Mouse (Mus musculus) stomach, embryonic 16.5 days (tissue): ENCODE measurements around the gene Aifm2. TPM values are rescaled to one million over a fixed set of nuclear protein-coding genes. Genes with fewer than 3 reads are reported as not detected.

ENCODE experiments used
- ATAC-seq: fragments of 200-750 bp; cut with Nextera tagmentation; 2 replicates; pipeline ENCODE4 v1.8.0; 2017; ENCODE audit warnings: moderate number of reproducible peaks, moderate TSS enrichment; ENCODE audit not compliant: insufficient read depth, low FRiP score
- H3K27ac ChIP-seq: fragments of 300-500 bp; sonication (generic); 2 replicates; pipeline ENCODE4 v1.5.1; 2014; ENCODE audit warnings: low read length
- H3K27me3 ChIP-seq: fragments of 300-500 bp; sonication (generic); 2 replicates; pipeline ENCODE4 v1.6.1; 2014; ENCODE audit warnings: low read length, control low read depth, mixed read lengths; ENCODE audit not compliant: control insufficient read depth, insufficient read depth
- H3K36me3 ChIP-seq: fragments of 300-500 bp; sonication (generic); 2 replicates; pipeline ENCODE4 v1.6.1; 2014; ENCODE audit warnings: low read length; ENCODE audit not compliant: control insufficient read depth, insufficient read depth
- H3K4me1 ChIP-seq: fragments of 300-500 bp; sonication (generic); 2 replicates; pipeline ENCODE4 v1.6.1; 2014; ENCODE audit warnings: low read length, control low read depth, mixed read lengths; ENCODE audit not compliant: control insufficient read depth, insufficient read depth
- H3K4me2 ChIP-seq: fragments of 300-500 bp; sonication (generic); 2 replicates; pipeline ENCODE4 v1.6.1; 2014; ENCODE audit warnings: low read depth, low read length, mixed read lengths
- H3K4me3 ChIP-seq: fragments of 300-500 bp; sonication (generic); replicated peaks from 2 replicates; pipeline ENCODE4 v1.5.1; 2014; ENCODE audit warnings: mild to moderate bottlenecking, low read length
- H3K9ac ChIP-seq: fragments of 300-500 bp; sonication (generic); 2 replicates; pipeline ENCODE4 v1.6.1; 2014; ENCODE audit warnings: low read length
- H3K9me3 ChIP-seq: fragments of 300-500 bp; sonication (generic); replicated peaks from 2 replicates; pipeline ENCODE4 v1.6.1; 2016; ENCODE audit warnings: low read length, control low read depth; ENCODE audit not compliant: control insufficient read depth
- WGBS: fragments of 180-500 bp; shearing (Covaris S2); extraction: QIAGEN DNeasy Blood & Tissue Kit; methylation state at CpG from one replicate; pipeline ENCODE4 v1.1.7; 2014; 5-methylcytosine and 5-hydroxymethylcytosine counted together
- microRNA-seq: library from miRNA; unstranded; fragments of <30 nt; microRNA quantifications from one replicate; pipeline ENCODE4, GENCODE M21; 2016
- polyA plus RNA-seq: library from polyadenylated mRNA; unstranded; fragments of >200 nt; fragmentation: Nextera tagmentation; extraction: Ambion mirVana; gene quantifications from 2 replicates; pipeline ENCODE4 v1.2.1, GENCODE M21; 2015

Gene Aifm2
- polyA plus RNA-seq, 1 experiment from 2014 or later, result 16.0 TPM

GRCm38 (mm10) chr10:61781461-61782128 lies 66.5 kb downstream of the Aifm2 start:
- H3K9me3 ChIP-seq, result no peaks in the 10 kb centered on the region
- WGBS, result 31% methylated on average over 8 of the region's 9 CpGs
- H3K27ac ChIP-seq, result peak overlapping the region; percentile 88; the same call in 1 of the 2 replicates
- no peak for ATAC-seq
- no peaks in the 10 kb centered on the region for H3K27me3 ChIP-seq
- no peak overlapping the region for H3K4me3 ChIP-seq
- H3K4me1 ChIP-seq, result peaks cover 9% of the 10 kb centered on the region
- H3K4me2 ChIP-seq, result peak overlapping the region; percentile 81; the same call in 1 of the 2 replicates
- H3K9ac ChIP-seq, result no peak overlapping the region; the same call in 1 of the 2 replicates
- H3K36me3 ChIP-seq, result no peaks in the 10 kb centered on the region

- Histone ChIP-seq H3K27ac (peak overlapping the region; percentile 88), H3K4me1 (peaks cover 12% of the 10 kb centered on the region), H3K36me3 (no peaks in the 10 kb centered on the region), H3K9me3 (no peaks in the 10 kb centered on the region), H3K9ac (peak overlapping the region; percentile 97), H3K4me2 (peak overlapping the region; percentile 81), H3K4me3 (peak overlapping the region; percentile 75), H3K27me3 (no peaks in the 10 kb centered on the region)
- ATAC-seq, result peak; percentile 57
- WGBS, result under 1% methylated on average over 72 of the region's 74 CpGs
These were observed 67.9 kb downstream of the Aifm2 start for GRCm38 (mm10) chr10:61782799-61783611.

DNA sequence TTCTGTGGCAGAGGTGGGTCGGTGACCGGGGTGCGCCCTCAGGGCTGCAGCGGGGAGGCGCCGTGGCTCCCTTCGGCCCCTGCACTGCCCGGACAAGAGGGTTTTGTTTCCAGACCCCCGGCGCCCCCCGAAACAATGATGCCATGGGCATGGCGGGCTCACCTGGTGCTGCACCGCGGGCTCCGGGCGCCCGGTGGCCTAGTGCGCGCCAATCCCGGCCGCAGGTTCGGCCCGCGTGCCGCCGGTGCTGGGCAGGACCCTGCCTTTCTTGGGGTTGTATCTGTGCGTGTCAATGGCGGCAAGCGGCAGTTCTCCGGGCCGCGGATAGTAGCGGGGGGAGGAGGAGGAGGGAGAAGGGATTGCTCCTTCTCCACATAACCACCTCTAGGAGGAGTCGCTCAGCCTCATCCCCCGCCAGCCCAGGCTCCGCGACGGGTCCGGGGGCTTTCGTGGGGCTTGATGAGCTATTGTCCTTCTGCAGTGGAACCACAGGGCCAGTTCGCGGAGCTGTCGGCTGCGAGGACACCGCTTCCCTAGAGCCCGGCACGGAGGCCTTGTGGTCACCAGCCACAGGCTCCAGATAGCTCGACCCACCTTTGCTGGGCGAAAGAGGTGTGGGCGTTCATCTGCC lies 68.7 kb downstream of the Aifm2 start, which contains the start of gene H2afy2:
Gene H2afy2, minus strand, starts transcription at position 527 of the 631 bp plus-strand sequence.
- peak within 1 kb of the TSS; percentile 81 for H3K4me2 ChIP-seq
- no peaks in the 10 kb centered on the region for H3K27me3 ChIP-seq
- peak; percentile 82 for ATAC-seq
- H3K36me3 ChIP-seq, result no peaks in the 10 kb centered on the region
- peak within 1 kb of the TSS; percentile 97 for H3K9ac ChIP-seq
- peak within 1 kb of the TSS; percentile 88 for H3K27ac ChIP-seq
- H3K4me3 ChIP-seq, result peak within 1 kb of the TSS; percentile 75
- peaks cover 12% of the 10 kb centered on the region for H3K4me1 ChIP-seq
- under 1% methylated on average over 50 of the region's 50 CpGs for WGBS
- H3K9me3 ChIP-seq, result no peaks in the 10 kb centered on the region

DNA sequence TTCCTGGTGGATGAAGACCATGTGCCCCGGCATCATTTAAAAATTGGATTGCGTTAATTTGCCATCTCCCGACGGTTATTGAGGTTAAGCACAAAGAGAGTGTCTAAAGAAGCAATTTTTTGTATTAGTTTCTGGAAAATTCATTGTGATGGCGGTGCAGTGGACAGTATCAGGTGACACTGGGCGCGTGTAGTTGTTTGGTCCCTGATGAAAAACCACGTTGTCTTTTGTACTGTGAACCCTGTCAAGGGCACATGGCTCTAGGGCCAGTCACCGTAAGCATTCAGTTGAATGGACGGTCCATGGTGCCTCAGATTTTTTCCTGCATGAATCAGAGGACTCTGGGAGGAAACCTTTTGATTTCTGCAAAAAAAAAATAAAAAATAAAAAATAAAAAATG lies 69.4 kb downstream of the Aifm2 start:
- Histone ChIP-seq H3K27ac (peak overlapping the region; percentile 88; the same call in 1 of the 2 replicates), H3K9ac (peak overlapping the region; percentile 97; the same call in 1 of the 2 replicates), H3K36me3 (no peaks in the 10 kb centered on the region), H3K9me3 (no peaks in the 10 kb centered on the region), H3K27me3 (no peaks in the 10 kb centered on the region), H3K4me3 (peak overlapping the region; percentile 75), H3K4me2 (peak overlapping the region; percentile 81), H3K4me1 (peaks cover 12% of the 10 kb centered on the region)
- ATAC-seq, result no peak
- WGBS, result 28% methylated on average over 10 of the region's 10 CpGs

DNA sequence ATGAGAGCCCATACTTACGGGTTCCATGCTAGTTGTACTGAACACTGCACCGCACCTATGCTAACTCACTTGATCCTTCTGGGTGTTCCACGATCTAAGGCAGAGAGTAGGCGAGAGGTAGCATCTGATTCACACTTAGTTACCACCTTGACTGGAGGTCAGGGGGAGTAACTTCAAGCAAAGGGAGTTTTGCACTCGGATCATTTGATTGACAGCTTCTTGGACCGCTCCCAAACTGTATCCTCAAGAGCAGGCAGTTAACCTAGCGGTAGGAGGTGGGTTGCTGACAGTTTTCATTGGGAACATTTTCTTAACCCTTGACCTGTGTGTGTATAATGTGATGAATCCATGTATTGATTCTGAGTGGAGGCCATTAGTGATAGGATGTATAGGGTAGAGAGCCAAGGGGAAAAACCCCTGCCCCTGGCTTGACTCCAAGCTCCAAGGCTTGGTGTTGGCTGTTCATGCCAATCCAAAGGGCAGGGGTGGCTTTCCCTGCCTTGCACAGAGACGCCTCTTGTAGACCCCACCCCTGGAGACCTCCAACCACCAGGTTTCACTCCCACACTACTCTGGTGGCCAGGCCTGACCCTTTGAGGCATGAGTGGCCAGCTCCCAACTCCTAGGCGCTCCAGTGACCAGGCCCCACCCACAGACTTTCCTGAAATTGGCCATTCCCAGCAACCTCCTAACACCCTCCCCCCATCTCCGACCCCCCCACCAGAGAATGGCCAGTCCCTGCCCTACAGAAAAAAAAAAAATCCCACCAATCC lies 72.7 kb downstream of the Aifm2 start:
- 80% methylated on average over 10 of the region's 10 CpGs for WGBS

DNA sequence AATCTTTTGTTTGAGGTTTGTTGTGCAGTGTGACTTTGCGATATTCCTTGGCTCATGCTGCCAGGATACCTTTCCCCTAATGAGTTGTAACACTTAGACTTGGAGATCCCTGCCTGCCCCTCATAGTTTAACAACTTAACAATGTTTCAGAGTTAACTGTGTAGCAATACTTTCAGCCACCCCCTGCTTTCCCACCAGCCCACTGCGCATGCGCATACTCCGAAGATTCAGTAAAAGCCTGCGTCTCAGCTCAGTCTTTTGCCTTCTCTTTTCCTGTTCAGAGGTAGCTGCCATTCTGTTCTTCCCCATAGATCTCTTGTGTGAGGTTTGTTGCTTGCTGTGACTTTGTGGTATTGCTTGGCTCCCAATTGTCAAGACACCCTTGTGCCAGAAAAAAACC lies 73.4 kb downstream of the Aifm2 start:
- H3K4me1 ChIP-seq, result 0 out of 2 replicates have a peak, but pooled peaks cover 4% of the 10 kb centered on the region
- no peak overlapping the region for H3K4me3 ChIP-seq
- 91% methylated on average over 5 of the region's 5 CpGs for WGBS
- no peaks in the 10 kb centered on the region for H3K9me3 ChIP-seq
- no peak overlapping the region for H3K27ac ChIP-seq
- ATAC-seq, result no peak
- no peak overlapping the region for H3K9ac ChIP-seq
- H3K36me3 ChIP-seq, result no peaks in the 10 kb centered on the region
- H3K4me2 ChIP-seq, result no peak overlapping the region
- H3K27me3 ChIP-seq, result no peaks in the 10 kb centered on the region

More for the DNA sequence above, 72.7 kb downstream of the Aifm2 start:
- Histone ChIP-seq H3K9ac (no peak overlapping the region), H3K36me3 (no peaks in the 10 kb centered on the region), H3K4me3 (no peak overlapping the region), H3K4me1 (peaks cover 5% of the 10 kb centered on the region; the same call in 1 of the 2 replicates), H3K27me3 (no peaks in the 10 kb centered on the region), H3K9me3 (no peaks in the 10 kb centered on the region), H3K27ac (no peak overlapping the region), H3K4me2 (no peak overlapping the region)
- no peak for ATAC-seq

Small RNA genes lying within 50 kb of the gene (microRNA-seq; reads per million reads assigned to microRNA genes)
- gene Mir5108, result not detected

Other genes starting within 250 kb of the Aifm2 start
- 5.6 and 6.0 TPM in 2 replicates for gene Lrrc20, start 239.5 kb upstream of the Aifm2 start, polyA plus RNA-seq
- 0.06 and 0.09 TPM in 2 replicates for gene Npffr1, start 119.8 kb upstream of the Aifm2 start, polyA plus RNA-seq
- gene Ppa1, start 66.7 kb upstream of the Aifm2 start, polyA plus RNA-seq, result 156 and 158 TPM in 2 replicates
- gene Sar1a, start 35.0 kb upstream of the Aifm2 start, polyA plus RNA-seq, result 232 and 247 TPM in 2 replicates
- gene Tysnd1, start 19.7 kb upstream of the Aifm2 start, polyA plus RNA-seq, result 11.7 and 14.5 TPM in 2 replicates
- gene H2afy2, start 68.9 kb downstream of the Aifm2 start, polyA plus RNA-seq, result 78.0 and 86.3 TPM in 2 replicates